Mouse (Mus musculus): ENCODE data around the gene P2rx3. TPM values are rescaled to one million over a fixed set of nuclear protein-coding genes. Genes with fewer than 3 reads are reported as not detected.

The P2rx3 gene
- polyA plus RNA-seq, 1 experiment, result 0.27 TPM

GRCm38 (mm10) chr2:85060591-85061060 is 23.4 kb upstream of the P2rx3 start:
- peak; percentile 73 for DNase-seq
- Histone ChIP-seq H3K4me1 (ENCODE audit: control insufficient read depth, insufficient read depth, low read length) (peaks cover 22% of the 10 kb centered on the region), H3K4me3 (replicated peaks; ENCODE audit: extremely low read depth, low read depth, low read length) (peak overlapping the region; percentile 50)
- WGBS, result 3% methylated on average over 11 of the region's 11 CpGs
- no peak for TF ChIP-seq CTCF (IDR thresholded peaks at IDR 0.05; ENCODE audit: insufficient read depth, low read length)
- peak; percentile 72; the same call in 1 of the 2 replicates for TF ChIP-seq POLR2A (IDR thresholded peaks at IDR 0.05; ENCODE audit: borderline replicate concordance, extremely low read depth, low read depth, low read length)

GRCm38 (mm10) chr2:85059677-85060076 is 22.4 kb upstream of the P2rx3 start:
- DNase-seq, result no peak
- TF ChIP-seq CTCF (IDR thresholded peaks at IDR 0.05; ENCODE audit: insufficient read depth, low read length) (no peak), POLR2A (IDR thresholded peaks at IDR 0.05; ENCODE audit: borderline replicate concordance, extremely low read depth, low read depth, low read length) (no peak)
- WGBS, result 80% methylated on average over 6 of the region's 6 CpGs
- Histone ChIP-seq H3K4me1 (ENCODE audit: control insufficient read depth, insufficient read depth, low read length) (peaks cover 16% of the 10 kb centered on the region), H3K4me3 (replicated peaks; ENCODE audit: extremely low read depth, low read depth, low read length) (no peak overlapping the region)

GRCm38 (mm10) chr2:85056711-85057110 is 19.4 kb upstream of the P2rx3 start:
- Histone ChIP-seq H3K4me1 (ENCODE audit: control insufficient read depth, insufficient read depth, low read length) (peaks cover 23% of the 10 kb centered on the region), H3K4me3 (replicated peaks; ENCODE audit: extremely low read depth, low read depth, low read length) (no peak overlapping the region)
- TF ChIP-seq CTCF (IDR thresholded peaks at IDR 0.05; ENCODE audit: insufficient read depth, low read length) (no peak), POLR2A (IDR thresholded peaks at IDR 0.05; ENCODE audit: borderline replicate concordance, extremely low read depth, low read depth, low read length) (no peak)
- WGBS, result 52% methylated on average over 5 of the region's 5 CpGs
- no peak for DNase-seq

- 52% methylated on average over 5 of the region's 5 CpGs for WGBS
- TF ChIP-seq CTCF (IDR thresholded peaks at IDR 0.05; ENCODE audit: insufficient read depth, low read length) (no peak), POLR2A (IDR thresholded peaks at IDR 0.05; ENCODE audit: borderline replicate concordance, extremely low read depth, low read depth, low read length) (no peak)
- H3K4me3 ChIP-seq (replicated peaks; ENCODE audit: extremely low read depth, low read depth, low read length), result no peak overlapping the region
- H3K4me1 ChIP-seq (ENCODE audit: control insufficient read depth, insufficient read depth, low read length), result peaks cover 24% of the 10 kb centered on the region
- no peak for DNase-seq
Observed at GRCm38 (mm10) chr2:85053192-85053816, 16.0 kb upstream of the P2rx3 start.

GRCm38 (mm10) chr2:85050746-85051145 is 13.5 kb upstream of the P2rx3 start:
- Histone ChIP-seq H3K4me1 (ENCODE audit: control insufficient read depth, insufficient read depth, low read length) (peaks cover 20% of the 10 kb centered on the region), H3K4me3 (replicated peaks; ENCODE audit: extremely low read depth, low read depth, low read length) (peak overlapping the region; percentile 84)
- no peak for TF ChIP-seq CTCF (IDR thresholded peaks at IDR 0.05; ENCODE audit: insufficient read depth, low read length)
- TF ChIP-seq POLR2A (IDR thresholded peaks at IDR 0.05; ENCODE audit: borderline replicate concordance, extremely low read depth, low read depth, low read length), result no peak
- 19% methylated on average over 9 of the region's 9 CpGs for WGBS
- peak; percentile 70 for DNase-seq

- Histone ChIP-seq H3K4me1 (ENCODE audit: control insufficient read depth, insufficient read depth, low read length) (peaks cover 20% of the 10 kb centered on the region), H3K4me3 (replicated peaks; ENCODE audit: extremely low read depth, low read depth, low read length) (peak overlapping the region; percentile 84)
- TF ChIP-seq CTCF (IDR thresholded peaks at IDR 0.05; ENCODE audit: insufficient read depth, low read length) (no peak), POLR2A (IDR thresholded peaks at IDR 0.05; ENCODE audit: borderline replicate concordance, extremely low read depth, low read depth, low read length) (peak; percentile 65; the same call in 1 of the 2 replicates)
- 14% methylated on average over 9 of the region's 10 CpGs for WGBS
- DNase-seq, result peak; percentile 76
Observed at GRCm38 (mm10) chr2:85050001-85050634, 12.9 kb upstream of the P2rx3 start.

- DNase-seq, result no peak
- peak overlapping the region; percentile 20 for H3K4me3 ChIP-seq (replicated peaks; ENCODE audit: extremely low read depth, low read depth, low read length)
- H3K4me1 ChIP-seq (ENCODE audit: control insufficient read depth, insufficient read depth, low read length), result peaks cover 20% of the 10 kb centered on the region
- no peak for TF ChIP-seq CTCF (IDR thresholded peaks at IDR 0.05; ENCODE audit: insufficient read depth, low read length)
- no peak for TF ChIP-seq POLR2A (IDR thresholded peaks at IDR 0.05; ENCODE audit: borderline replicate concordance, extremely low read depth, low read depth, low read length)
- 59% methylated on average over 4 of the region's 4 CpGs for WGBS
Observed at GRCm38 (mm10) chr2:85049277-85049676, 12.0 kb upstream of the P2rx3 start.

- TF ChIP-seq POLR2A (IDR thresholded peaks at IDR 0.05; ENCODE audit: borderline replicate concordance, extremely low read depth, low read depth, low read length), result peak; percentile 71; the same call in 1 of the 2 replicates
- TF ChIP-seq CTCF (IDR thresholded peaks at IDR 0.05; ENCODE audit: insufficient read depth, low read length), result no peak
- H3K4me3 ChIP-seq (replicated peaks; ENCODE audit: extremely low read depth, low read depth, low read length), result peak overlapping the region; percentile 72
- peaks cover 17% of the 10 kb centered on the region for H3K4me1 ChIP-seq (ENCODE audit: control insufficient read depth, insufficient read depth, low read length)
- WGBS, result 2% methylated on average over 29 of the region's 44 CpGs
- DNase-seq, result peak; percentile 72
Observed at GRCm38 (mm10) chr2:85048168-85048751, 11.0 kb upstream of the P2rx3 start.

- Histone ChIP-seq H3K4me3 (replicated peaks; ENCODE audit: extremely low read depth, low read depth, low read length) (peak within 1 kb of the TSS; percentile 72), H3K4me1 (ENCODE audit: control insufficient read depth, insufficient read depth, low read length) (peaks cover 16% of the 10 kb centered on the region)
- peak; percentile 99 for DNase-seq
- under 1% methylated on average over 42 of the region's 42 CpGs for WGBS
- TF ChIP-seq CTCF (IDR thresholded peaks at IDR 0.05; ENCODE audit: insufficient read depth, low read length) (no peak), POLR2A (IDR thresholded peaks at IDR 0.05; ENCODE audit: borderline replicate concordance, extremely low read depth, low read depth, low read length) (peak; percentile 57; the same call in 1 of the 2 replicates)
Observed at GRCm38 (mm10) chr2:85047596-85048167, 10.4 kb upstream of the P2rx3 start, which contains the start of gene Tnks1bp1. Tnks1bp1 (plus strand) TSS chr2:85048022.

Data from lung, adult 2 months (tissue).